Mouse (Mus musculus): ENCODE data around the gene Id1. TPM values are rescaled to one million over a fixed set of nuclear protein-coding genes. Genes with fewer than 3 reads are reported as not detected.
A peak's percentile ranks its signal among the peaks of the same experiment; 100 is the strongest.

The Id1 gene
- polyA plus RNA-seq, 1 experiment from 2014 or later = 22.3 TPM

GRCm38 (mm10) chr2:152784640-152785039 is 48.6 kb downstream of the Id1 start:
- H3K4me3 ChIP-seq (replicated peaks; ENCODE audit: low read length) = no peak overlapping the region
- no peaks in the 10 kb centered on the region for H3K27me3 ChIP-seq (replicated peaks; ENCODE audit: control insufficient read depth, insufficient read depth, low read length)
- peaks cover 3% of the 10 kb centered on the region; the same call in 1 of the 2 replicates for H3K4me1 ChIP-seq (replicated peaks; ENCODE audit: control insufficient read depth, insufficient read depth, low read length)
- H3K4me2 ChIP-seq (ENCODE audit: low read length) = no peak overlapping the region
- H3K9me3 ChIP-seq (ENCODE audit: control insufficient read depth, low read length) = no peaks in the 10 kb centered on the region
- 96% methylated on average over 8 of the region's 8 CpGs for WGBS
- no peaks in the 10 kb centered on the region; the same call in 1 of the 2 replicates for H3K36me3 ChIP-seq (ENCODE audit: control insufficient read depth, insufficient read depth)
- H3K9ac ChIP-seq (replicated peaks; ENCODE audit: low read depth, low read length) = no peak overlapping the region
- H3K27ac ChIP-seq (ENCODE audit: low read length) = no peak overlapping the region
- ATAC-seq = no peak

GRCm38 (mm10) chr2:152785446-152786350 is 49.6 kb downstream of the Id1 start:
- Histone ChIP-seq H3K9ac (replicated peaks; ENCODE audit: low read depth, low read length) (no peak overlapping the region), H3K4me1 (replicated peaks; ENCODE audit: control insufficient read depth, insufficient read depth, low read length) (peaks cover 3% of the 10 kb centered on the region; the same call in 1 of the 2 replicates), H3K4me3 (replicated peaks; ENCODE audit: low read length) (no peak overlapping the region), H3K9me3 (ENCODE audit: control insufficient read depth, low read length) (no peaks in the 10 kb centered on the region), H3K36me3 (ENCODE audit: control insufficient read depth, insufficient read depth) (no peaks in the 10 kb centered on the region), H3K27ac (ENCODE audit: low read length) (no peak overlapping the region; the same call in 1 of the 2 replicates), H3K4me2 (ENCODE audit: low read length) (no peak overlapping the region), H3K27me3 (replicated peaks; ENCODE audit: control insufficient read depth, insufficient read depth, low read length) (no peaks in the 10 kb centered on the region)
- ATAC-seq = peak; percentile 36; the same call in 1 of the 2 replicates
- WGBS = 76% methylated on average over 18 of the region's 18 CpGs

Small RNA genes lying within 50 kb of the gene (microRNA-seq; reads per million reads assigned to microRNA genes)
- not detected for gene Gm23802

Other genes starting within 250 kb of the Id1 start
- gene Defb22, start 246.1 kb upstream of the Id1 start, polyA plus RNA-seq (2015; fragmentation: Nextera tagmentation; extraction: Ambion mirVana) = not detected in 2 replicates
- not detected in 2 replicates for gene Defb26, start 224.6 kb upstream of the Id1 start, polyA plus RNA-seq (2015; fragmentation: Nextera tagmentation; extraction: Ambion mirVana)
- gene Defb28, start 218.0 kb upstream of the Id1 start, polyA plus RNA-seq (2015; fragmentation: Nextera tagmentation; extraction: Ambion mirVana) = not detected in 2 replicates
- gene Defb29, start 196.2 kb upstream of the Id1 start, polyA plus RNA-seq (2015; fragmentation: Nextera tagmentation; extraction: Ambion mirVana) = not detected in 2 replicates
- gene Gm17416, start 166.9 kb upstream of the Id1 start, polyA plus RNA-seq (2015; fragmentation: Nextera tagmentation; extraction: Ambion mirVana) = not detected in 2 replicates
- not detected in 2 replicates for gene Defb21, start 163.5 kb upstream of the Id1 start, polyA plus RNA-seq (2015; fragmentation: Nextera tagmentation; extraction: Ambion mirVana)
- gene Defb19, start 155.9 kb upstream of the Id1 start, polyA plus RNA-seq (2015; fragmentation: Nextera tagmentation; extraction: Ambion mirVana) = not detected in 2 replicates
- not detected in 2 replicates for gene Defb45, start 136.9 kb upstream of the Id1 start, polyA plus RNA-seq (2015; fragmentation: Nextera tagmentation; extraction: Ambion mirVana)
- gene Defb36, start 131.9 kb upstream of the Id1 start, polyA plus RNA-seq (2015; fragmentation: Nextera tagmentation; extraction: Ambion mirVana) = not detected in 2 replicates
- not detected in 2 replicates for gene Defb25, start 113.2 kb upstream of the Id1 start, polyA plus RNA-seq (2015; fragmentation: Nextera tagmentation; extraction: Ambion mirVana)
- 0.32 and 0.67 TPM in 2 replicates for gene Rem1, start 109.3 kb upstream of the Id1 start, polyA plus RNA-seq (2015; fragmentation: Nextera tagmentation; extraction: Ambion mirVana)
- 173 and 174 TPM in 2 replicates for gene H13, start 66.8 kb upstream of the Id1 start, polyA plus RNA-seq (2015; fragmentation: Nextera tagmentation; extraction: Ambion mirVana)
- gene Mcts2, start 49.2 kb upstream of the Id1 start, polyA plus RNA-seq (2015; fragmentation: Nextera tagmentation; extraction: Ambion mirVana) = 29.3 and 32.8 TPM in 2 replicates
- gene Cox4i2, start 17.9 kb downstream of the Id1 start, polyA plus RNA-seq (2015; fragmentation: Nextera tagmentation; extraction: Ambion mirVana) = 4.7 and 6.0 TPM in 2 replicates
- gene Bcl2l1, start 95.5 kb downstream of the Id1 start, polyA plus RNA-seq (2015; fragmentation: Nextera tagmentation; extraction: Ambion mirVana) = 176 and 188 TPM in 2 replicates
- gene Tpx2, start 111.7 kb downstream of the Id1 start, polyA plus RNA-seq (2015; fragmentation: Nextera tagmentation; extraction: Ambion mirVana) = 40.0 and 49.6 TPM in 2 replicates
- gene Mylk2, start 175.1 kb downstream of the Id1 start, polyA plus RNA-seq (2015; fragmentation: Nextera tagmentation; extraction: Ambion mirVana) = not detected in 2 replicates
- 3.6 and 3.7 TPM in 2 replicates for gene Foxs1, start 197.0 kb downstream of the Id1 start, polyA plus RNA-seq (2015; fragmentation: Nextera tagmentation; extraction: Ambion mirVana)
- 6.0 and 8.6 TPM in 2 replicates for gene Dusp15, start 215.4 kb downstream of the Id1 start, polyA plus RNA-seq (2015; fragmentation: Nextera tagmentation; extraction: Ambion mirVana)
- gene Ttll9, start 226.2 kb downstream of the Id1 start, polyA plus RNA-seq (2015; fragmentation: Nextera tagmentation; extraction: Ambion mirVana) = 2.1 and 3.5 TPM in 2 replicates